Mouse (Mus musculus) liver, adult 2 months (tissue): ENCODE results near the gene Cntn5.

Experiments
- CTCF ChIP-seq: fragments of 200-500 bp; IDR thresholded peaks from 2 replicates; pipeline ENCODE4 v1.5.1; 2011; ENCODE audit warnings: low read depth, low read length, control low read depth
- POLR2A ChIP-seq: fragments of 200-500 bp; IDR thresholded peaks from 2 replicates; pipeline ENCODE4 v1.6.1; 2011; ENCODE audit warnings: low read length, control low read depth; ENCODE audit not compliant: insufficient read depth; ENCODE audit errors: extremely low read depth

DNA sequence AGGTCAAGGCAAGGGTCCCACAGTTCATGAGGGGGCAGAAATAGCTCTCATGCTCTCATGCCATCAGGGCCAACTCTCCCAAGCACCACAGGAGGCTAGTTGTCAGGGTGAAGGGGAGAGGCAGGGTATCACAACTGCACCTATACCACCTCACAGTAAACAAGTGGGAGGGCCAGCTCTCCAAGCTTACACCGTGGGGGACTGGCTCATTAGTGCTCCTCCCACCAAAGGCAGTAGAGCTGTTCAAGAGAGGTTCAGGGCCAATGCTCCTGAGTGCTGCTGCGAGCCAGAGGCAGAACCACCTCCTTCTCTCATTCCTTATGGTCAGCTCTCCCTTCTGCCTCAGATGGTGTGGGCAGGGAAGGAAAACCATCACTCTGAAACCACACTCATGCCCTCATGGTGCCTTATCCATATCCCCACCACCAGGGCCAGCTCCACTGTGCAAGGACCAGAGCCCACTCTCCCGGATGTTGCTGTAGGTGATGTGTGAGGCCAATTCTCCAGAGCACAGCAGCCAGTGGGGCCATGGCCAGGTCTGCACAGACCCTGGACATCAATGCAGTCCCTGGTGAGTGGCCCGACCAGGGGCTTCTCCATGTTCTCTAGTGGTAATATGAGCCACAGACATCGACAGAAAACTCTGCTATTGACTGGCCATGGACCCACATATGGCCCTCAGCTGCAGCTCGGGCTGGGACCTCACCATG, 538.2 kb downstream of the Cntn5 start:
- no peak for TF ChIP-seq POLR2A
- no peak for TF ChIP-seq CTCF
